Mouse (Mus musculus) midbrain, embryonic 15.5 days (tissue): ENCODE measurements around the gene Arsb. TPM values are rescaled to one million over a fixed set of nuclear protein-coding genes. Genes with fewer than 3 reads are reported as not detected.
A peak's percentile ranks its signal among the peaks of the same experiment; 100 is the strongest.

Experiments used
- ATAC-seq: fragments of 200-750 bp; cut with Nextera tagmentation; replicated peaks from 2 replicates; pipeline ENCODE4 v1.8.0; 2017; ENCODE audit warnings: moderate TSS enrichment
- H3K27ac ChIP-seq: fragments of 300-500 bp; sonication (generic); 2 replicates; pipeline ENCODE4 v1.5.1; 2015; ENCODE audit warnings: mild to moderate bottlenecking, inconsistent platforms
- H3K27me3 ChIP-seq: fragments of 300-500 bp; sonication (generic); replicated peaks from 2 replicates; pipeline ENCODE4 v1.6.1; 2015; ENCODE audit warnings: inconsistent platforms
- H3K36me3 ChIP-seq: fragments of 300-500 bp; sonication (generic); replicated peaks from 2 replicates; pipeline ENCODE4 v1.6.1; 2015; ENCODE audit warnings: inconsistent platforms
- H3K4me1 ChIP-seq: fragments of 300-500 bp; sonication (generic); 2 replicates; pipeline ENCODE4 v1.6.1; 2015; ENCODE audit warnings: inconsistent platforms
- H3K4me2 ChIP-seq: fragments of 300-500 bp; sonication (generic); 2 replicates; pipeline ENCODE4 v1.6.1; 2015; ENCODE audit warnings: inconsistent platforms, mild to moderate bottlenecking, moderate library complexity
- H3K4me3 ChIP-seq: fragments of 300-500 bp; sonication (generic); 2 replicates; pipeline ENCODE4 v1.5.1; 2015; ENCODE audit warnings: mild to moderate bottlenecking, inconsistent platforms
- H3K9ac ChIP-seq: fragments of 300-500 bp; sonication (generic); 2 replicates; pipeline ENCODE4 v1.6.1; 2015; ENCODE audit warnings: mild to moderate bottlenecking, inconsistent platforms
- H3K9me3 ChIP-seq: fragments of 300-500 bp; sonication (generic); 2 replicates; pipeline ENCODE4 v1.6.1; 2016; ENCODE audit warnings: inconsistent platforms
- WGBS: fragments of 180-500 bp; shearing (Covaris S2); methylation state at CpG from one replicate; pipeline ENCODE4 v1.1.7; 2015; ENCODE audit warnings: mixed read lengths; 5-methylcytosine and 5-hydroxymethylcytosine counted together
- polyA plus RNA-seq: library from polyadenylated mRNA; unstranded; fragments of >200 nt; fragmentation: Nextera tagmentation; extraction: Ambion mirVana; gene quantifications from 2 replicates; pipeline ENCODE4 v1.2.1, GENCODE M21; 2015

The Arsb gene
- polyA plus RNA-seq, 1 experiment from 2014 or later, result 9.3 TPM

DNA sequence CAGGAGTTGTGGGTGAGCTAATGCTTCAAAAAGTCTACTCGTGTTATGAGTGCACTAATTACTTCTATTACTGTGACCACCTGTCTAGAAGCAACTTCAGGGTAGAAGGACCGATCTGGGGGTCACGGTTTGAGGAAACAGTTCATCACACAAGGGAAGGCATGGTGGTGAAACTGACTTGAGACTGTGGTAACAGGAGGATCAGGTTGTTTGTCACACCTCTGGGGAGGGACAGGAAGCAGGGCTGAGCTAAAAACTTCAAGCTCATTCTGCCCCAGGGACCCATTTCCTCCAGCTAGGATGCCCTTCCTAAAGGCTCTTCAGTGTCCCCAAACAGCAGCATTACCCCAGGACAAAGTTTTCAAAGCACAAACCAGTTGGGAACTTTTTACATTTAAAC is 8.6 kb upstream of the Arsb start:
- H3K4me3 ChIP-seq, result no peak overlapping the region
- no peak overlapping the region for H3K4me2 ChIP-seq
- H3K27ac ChIP-seq, result no peak overlapping the region
- no peaks in the 10 kb centered on the region for H3K36me3 ChIP-seq
- H3K27me3 ChIP-seq, result no peaks in the 10 kb centered on the region
- no peak for ATAC-seq
- 89% methylated on average over 3 of the region's 3 CpGs for WGBS
- H3K9ac ChIP-seq, result no peak overlapping the region
- H3K4me1 ChIP-seq, result peaks cover 9% of the 10 kb centered on the region; the same call in 1 of the 2 replicates
- H3K9me3 ChIP-seq, result no peaks in the 10 kb centered on the region

DNA sequence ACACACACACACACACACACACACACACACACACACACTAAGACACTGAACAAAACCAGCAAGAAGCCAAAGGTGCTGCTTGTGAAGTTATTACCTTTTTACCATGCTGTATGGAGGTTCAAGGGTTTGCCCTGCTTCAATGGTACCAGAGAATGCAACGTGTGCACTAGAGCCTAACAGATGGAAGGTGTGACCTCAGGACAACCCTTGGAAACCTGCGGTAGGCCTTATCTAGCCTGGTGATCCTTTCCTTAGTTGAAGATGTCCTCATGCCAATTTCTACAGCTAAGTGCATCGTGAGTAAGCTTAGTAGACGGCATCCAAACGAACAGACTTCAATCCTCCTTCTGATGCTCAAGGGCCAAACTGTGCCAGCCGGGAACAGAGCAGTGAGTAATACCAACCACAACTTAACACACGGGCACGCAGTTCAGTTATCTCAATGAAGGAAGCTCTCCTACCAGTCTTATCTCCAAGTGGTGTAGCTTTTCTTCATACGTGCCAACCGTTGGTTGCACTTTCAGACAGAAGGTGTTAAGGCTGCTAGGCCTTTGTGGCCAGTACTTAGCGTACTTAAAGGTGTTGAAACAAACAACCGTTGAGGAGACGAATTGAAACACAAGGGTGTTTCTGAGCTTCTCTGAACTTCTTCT is 7.0 kb upstream of the Arsb start:
- Histone ChIP-seq H3K4me3 (no peak overlapping the region), H3K9me3 (no peaks in the 10 kb centered on the region), H3K4me2 (no peak overlapping the region), H3K4me1 (no peaks in the 10 kb centered on the region), H3K27ac (no peak overlapping the region), H3K9ac (no peak overlapping the region), H3K36me3 (no peaks in the 10 kb centered on the region), H3K27me3 (no peaks in the 10 kb centered on the region)
- no peak for ATAC-seq
- 92% methylated on average over 13 of the region's 13 CpGs for WGBS

DNA sequence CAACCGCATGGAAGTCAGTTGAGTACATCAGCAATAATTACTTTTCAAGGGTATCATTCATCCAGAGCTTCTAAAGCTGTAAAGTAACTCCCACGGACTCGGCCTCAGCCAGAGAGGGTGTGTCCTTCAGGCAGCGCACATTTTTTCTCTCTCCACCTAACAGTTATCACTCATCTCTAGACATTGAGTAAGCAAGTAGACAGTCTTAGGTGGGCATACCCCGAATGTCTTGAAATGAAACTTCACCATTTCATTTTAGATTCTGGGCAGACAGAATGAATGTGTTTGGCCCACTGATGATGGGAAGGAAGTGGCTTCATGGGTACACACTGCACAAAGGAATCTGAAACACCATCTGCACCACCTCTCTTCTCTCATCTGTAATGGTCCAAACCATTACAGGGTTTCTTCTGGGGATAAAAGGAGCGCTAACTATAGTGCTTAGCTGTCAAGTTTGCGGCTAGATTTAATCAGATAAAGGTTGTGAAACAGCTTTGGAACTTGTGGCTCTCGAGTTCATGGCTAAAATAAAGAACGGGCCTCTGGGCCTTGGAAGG is 321 bp upstream of the Arsb start:
- Histone ChIP-seq H3K9me3 (no peaks in the 10 kb centered on the region), H3K9ac (peak overlapping the region; percentile 92), H3K27ac (peak overlapping the region; percentile 92), H3K36me3 (no peaks in the 10 kb centered on the region), H3K4me2 (peak overlapping the region; percentile 97), H3K4me1 (peaks cover 15% of the 10 kb centered on the region; the same call in 1 of the 2 replicates), H3K4me3 (peak overlapping the region; percentile 73), H3K27me3 (no peaks in the 10 kb centered on the region)
- 31% methylated on average over 9 of the region's 9 CpGs for WGBS
- ATAC-seq, result peak; percentile 49

GRCm38 (mm10) chr13:93772279-93772636 is 828 bp downstream of the Arsb start:
- no peaks in the 10 kb centered on the region for H3K36me3 ChIP-seq
- peak overlapping the region; percentile 73 for H3K4me3 ChIP-seq
- H3K9ac ChIP-seq, result peak overlapping the region; percentile 92
- WGBS, result 30% methylated on average over 8 of the region's 8 CpGs
- no peak; the same call in 1 of the 2 replicates for ATAC-seq
- peak overlapping the region; percentile 92 for H3K27ac ChIP-seq
- no peaks in the 10 kb centered on the region for H3K27me3 ChIP-seq
- H3K4me2 ChIP-seq, result peak overlapping the region; percentile 97
- H3K9me3 ChIP-seq, result no peaks in the 10 kb centered on the region
- H3K4me1 ChIP-seq, result peaks cover 15% of the 10 kb centered on the region; the same call in 1 of the 2 replicates

DNA sequence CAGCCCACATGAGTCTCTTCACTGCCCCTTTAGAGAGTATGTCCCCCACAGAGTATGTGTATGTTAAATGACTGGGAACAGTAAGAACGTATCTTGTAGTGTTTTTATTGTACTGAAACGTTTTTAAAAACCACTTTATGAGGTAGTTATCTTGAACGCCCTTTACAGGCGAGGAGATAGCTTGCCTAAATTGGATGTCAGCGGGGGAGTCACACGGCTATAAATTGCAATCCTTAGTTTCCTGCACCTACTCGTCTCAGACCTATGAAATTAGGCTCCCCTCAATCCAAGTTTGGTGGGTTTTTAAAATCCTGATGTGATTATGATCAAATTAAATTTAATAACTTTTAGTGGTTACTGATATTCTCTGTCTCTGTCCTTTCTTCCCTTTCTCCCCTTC is 1.4 kb downstream of the Arsb start:
- no peaks in the 10 kb centered on the region for H3K36me3 ChIP-seq
- ATAC-seq, result no peak
- H3K27me3 ChIP-seq, result no peaks in the 10 kb centered on the region
- peak overlapping the region; percentile 73; the same call in 1 of the 2 replicates for H3K4me3 ChIP-seq
- H3K9ac ChIP-seq, result no peak overlapping the region
- 75% methylated on average over 7 of the region's 7 CpGs for WGBS
- H3K9me3 ChIP-seq, result no peaks in the 10 kb centered on the region
- peaks cover 15% of the 10 kb centered on the region; the same call in 1 of the 2 replicates for H3K4me1 ChIP-seq
- peak overlapping the region; percentile 97 for H3K4me2 ChIP-seq
- no peak overlapping the region for H3K27ac ChIP-seq

GRCm38 (mm10) chr13:93773704-93774315 is 2.4 kb downstream of the Arsb start:
- no peak for ATAC-seq
- no peak overlapping the region for H3K4me2 ChIP-seq
- no peaks in the 10 kb centered on the region for H3K36me3 ChIP-seq
- H3K4me3 ChIP-seq, result no peak overlapping the region
- H3K27ac ChIP-seq, result no peak overlapping the region
- peaks cover 15% of the 10 kb centered on the region; the same call in 1 of the 2 replicates for H3K4me1 ChIP-seq
- no peak overlapping the region for H3K9ac ChIP-seq
- H3K9me3 ChIP-seq, result no peaks in the 10 kb centered on the region
- H3K27me3 ChIP-seq, result no peaks in the 10 kb centered on the region
- WGBS, result 70% methylated on average over 7 of the region's 7 CpGs

DNA sequence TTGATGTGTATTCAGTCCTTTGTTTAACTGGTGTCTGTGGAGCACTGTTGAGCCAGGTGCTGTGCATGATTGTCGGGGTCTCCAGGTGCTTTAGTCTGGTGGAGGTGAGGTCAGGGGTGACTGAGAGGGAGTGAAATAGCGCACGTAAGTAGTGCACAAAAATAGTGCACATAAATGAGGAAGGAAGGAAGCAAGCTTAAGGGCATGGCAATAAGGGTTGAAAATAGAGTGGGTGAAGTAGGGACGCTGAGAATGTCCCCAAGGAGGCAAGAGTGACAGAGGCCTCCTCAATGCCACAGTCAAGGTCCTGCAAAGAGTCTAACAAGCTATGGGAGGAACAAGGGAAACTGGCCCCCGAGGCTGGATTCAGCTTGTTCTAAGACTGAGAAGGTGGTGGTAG is 11.4 kb downstream of the Arsb start:
- WGBS, result 91% methylated on average over 5 of the region's 5 CpGs
- no peak for ATAC-seq

DNA sequence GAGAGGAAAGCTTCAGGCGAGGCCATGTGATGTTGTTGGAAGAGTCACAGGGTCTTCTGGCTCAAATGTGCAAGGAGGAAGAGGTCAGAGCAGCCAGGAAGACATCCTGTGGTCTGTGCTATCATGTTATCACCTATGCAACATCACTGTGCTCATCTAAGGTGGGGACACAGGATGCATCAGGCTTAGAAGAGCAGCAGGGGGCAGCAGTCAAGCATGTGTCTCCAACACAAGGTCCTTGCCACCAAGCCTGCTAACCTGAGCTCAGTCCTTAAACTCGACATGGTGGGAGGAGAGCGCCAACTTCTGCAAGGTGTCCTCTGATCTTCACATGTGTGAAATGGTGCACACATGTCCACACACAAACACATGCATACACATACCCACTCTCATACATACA is 13.9 kb downstream of the Arsb start:
- H3K4me1 ChIP-seq, result peaks cover 3% of the 10 kb centered on the region; the same call in 1 of the 2 replicates
- H3K4me3 ChIP-seq, result no peak overlapping the region
- H3K27me3 ChIP-seq, result no peaks in the 10 kb centered on the region
- H3K9ac ChIP-seq, result no peak overlapping the region
- no peaks in the 10 kb centered on the region for H3K9me3 ChIP-seq
- WGBS, result 75% methylated on average over 3 of the region's 3 CpGs
- H3K27ac ChIP-seq, result no peak overlapping the region
- no peak overlapping the region for H3K4me2 ChIP-seq
- no peaks in the 10 kb centered on the region for H3K36me3 ChIP-seq
- ATAC-seq, result no peak

More for the DNA sequence above, 11.4 kb downstream of the Arsb start:
- Histone ChIP-seq H3K4me1 (peaks cover 3% of the 10 kb centered on the region; the same call in 1 of the 2 replicates), H3K36me3 (no peaks in the 10 kb centered on the region), H3K4me2 (no peak overlapping the region), H3K9me3 (no peaks in the 10 kb centered on the region), H3K27me3 (no peaks in the 10 kb centered on the region), H3K27ac (no peak overlapping the region), H3K9ac (no peak overlapping the region), H3K4me3 (no peak overlapping the region)

- Histone ChIP-seq H3K27me3 (no peaks in the 10 kb centered on the region), H3K36me3 (no peaks in the 10 kb centered on the region), H3K9me3 (no peaks in the 10 kb centered on the region), H3K4me1 (peaks cover 3% of the 10 kb centered on the region; the same call in 1 of the 2 replicates), H3K4me2 (no peak overlapping the region), H3K27ac (no peak overlapping the region), H3K9ac (no peak overlapping the region), H3K4me3 (no peak overlapping the region)
- WGBS, result 86% methylated on average over 2 of the region's 2 CpGs
- ATAC-seq, result no peak
Observed at GRCm38 (mm10) chr13:93786051-93786450, 14.6 kb downstream of the Arsb start.

DNA sequence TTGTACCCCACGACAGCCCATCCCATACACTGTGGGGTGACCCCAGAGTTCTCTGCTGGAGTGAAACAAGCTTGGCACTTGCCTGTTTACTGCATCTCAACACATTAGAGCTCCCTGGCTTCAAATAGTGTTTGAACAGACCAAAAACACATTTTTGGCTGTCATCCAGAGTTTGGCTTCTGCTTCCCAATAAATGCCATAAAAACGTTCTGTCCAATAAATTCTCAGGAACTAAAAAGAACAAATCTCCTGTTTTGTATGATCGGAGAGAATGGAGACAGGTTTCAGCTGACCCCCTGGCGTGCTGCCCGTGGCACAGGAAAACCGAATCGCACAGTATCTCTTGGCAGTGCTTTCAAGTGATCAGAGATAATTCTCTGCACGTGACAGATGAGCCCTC is 16.2 kb downstream of the Arsb start:
- Histone ChIP-seq H3K27ac (no peak overlapping the region), H3K4me3 (no peak overlapping the region), H3K4me1 (peaks cover 3% of the 10 kb centered on the region; the same call in 1 of the 2 replicates), H3K4me2 (no peak overlapping the region), H3K9me3 (no peaks in the 10 kb centered on the region), H3K27me3 (no peaks in the 10 kb centered on the region), H3K36me3 (no peaks in the 10 kb centered on the region), H3K9ac (no peak overlapping the region)
- ATAC-seq, result no peak
- WGBS, result 62% methylated on average over 8 of the region's 8 CpGs

DNA sequence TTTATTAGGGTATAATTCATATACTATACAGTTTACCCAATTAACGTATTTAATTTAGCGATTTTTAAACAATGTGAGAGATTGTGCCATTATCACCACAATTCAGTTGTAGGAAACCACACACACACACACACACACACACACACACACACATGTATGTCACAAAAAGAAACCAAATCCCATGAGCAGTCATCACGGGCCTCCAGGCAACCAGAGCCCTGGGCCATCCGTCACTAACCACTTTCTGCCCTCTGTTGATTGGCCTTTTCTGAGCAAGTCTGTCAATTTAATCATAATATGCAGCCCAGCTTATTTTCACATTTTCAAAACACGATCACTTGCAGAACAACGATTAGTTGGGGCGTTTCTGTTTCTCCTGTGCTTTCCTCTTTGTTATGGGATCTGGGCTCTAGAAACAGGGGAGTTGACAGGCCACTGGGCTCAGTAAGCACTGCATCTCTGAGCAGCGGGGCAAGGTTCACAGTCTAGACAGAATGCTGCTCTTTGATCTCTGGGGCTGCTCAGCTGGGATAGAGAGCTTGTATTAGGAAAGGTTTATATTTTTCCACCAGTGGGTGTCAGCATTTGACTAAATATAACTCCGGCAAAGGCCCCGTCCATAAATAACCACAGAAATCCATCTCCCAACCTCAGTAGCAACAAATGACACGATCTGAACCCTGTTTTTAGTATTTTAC is 21.7 kb downstream of the Arsb start:
- Histone ChIP-seq H3K4me1 (no peaks in the 10 kb centered on the region), H3K36me3 (no peaks in the 10 kb centered on the region), H3K9me3 (no peaks in the 10 kb centered on the region), H3K4me3 (no peak overlapping the region), H3K4me2 (no peak overlapping the region), H3K27me3 (no peaks in the 10 kb centered on the region), H3K27ac (no peak overlapping the region; the same call in 1 of the 2 replicates), H3K9ac (0 out of 2 replicates have a peak overlapping the region, but pooled peaks have one; percentile 0)
- WGBS, result 40% methylated on average over 11 of the region's 11 CpGs
- peak; percentile 89 for ATAC-seq

- 80% methylated on average over 10 of the region's 10 CpGs for WGBS
Observed at GRCm38 (mm10) chr13:93793643-93794182, 22.3 kb downstream of the Arsb start.

More at GRCm38 (mm10) chr13:93793643-93794182, 22.3 kb downstream of the Arsb start:
- H3K27me3 ChIP-seq, result no peaks in the 10 kb centered on the region
- H3K9ac ChIP-seq, result no peak overlapping the region
- no peak overlapping the region for H3K4me2 ChIP-seq
- no peak overlapping the region for H3K4me3 ChIP-seq
- no peaks in the 10 kb centered on the region for H3K36me3 ChIP-seq
- H3K9me3 ChIP-seq, result no peaks in the 10 kb centered on the region
- H3K27ac ChIP-seq, result no peak overlapping the region
- 0 out of 2 replicates have a peak, but pooled peaks have one; percentile 26 for ATAC-seq
- H3K4me1 ChIP-seq, result no peaks in the 10 kb centered on the region
